Mouse (Mus musculus) neural tube, embryonic 12.5 days (tissue): ENCODE results near the gene Kcna1. TPM values are rescaled to one million over a fixed set of nuclear protein-coding genes. Genes with fewer than 3 reads are reported as not detected.

Experiments used
- ATAC-seq: fragments of 200-750 bp; cut with Nextera tagmentation; 2 replicates; pipeline ENCODE4 v1.8.0; 2017; ENCODE audit warnings: low read depth, mild to moderate bottlenecking, moderate TSS enrichment, moderate library complexity; ENCODE audit not compliant: low FRiP score
- H3K27ac ChIP-seq: fragments of 300-500 bp; sonication (generic); 2 replicates; pipeline ENCODE4 v1.5.1; 2016
- H3K27me3 ChIP-seq: fragments of 300-500 bp; sonication (generic); replicated peaks from 2 replicates; pipeline ENCODE4 v1.6.1; 2016; ENCODE audit warnings: mild to moderate bottlenecking
- H3K36me3 ChIP-seq: fragments of 300-500 bp; sonication (generic); 2 replicates; pipeline ENCODE4 v1.6.1; 2016; ENCODE audit warnings: mild to moderate bottlenecking
- H3K4me1 ChIP-seq: fragments of 300-500 bp; sonication (generic); 2 replicates; pipeline ENCODE4 v1.6.1; 2016
- H3K4me2 ChIP-seq: fragments of 300-500 bp; sonication (generic); replicated peaks from 2 replicates; pipeline ENCODE4 v1.6.1; 2016; ENCODE audit warnings: mild to moderate bottlenecking
- H3K4me3 ChIP-seq: fragments of 300-500 bp; sonication (generic); 2 replicates; pipeline ENCODE4 v1.5.1; 2016
- H3K9ac ChIP-seq: fragments of 300-500 bp; sonication (generic); 2 replicates; pipeline ENCODE4 v1.6.1; 2016; ENCODE audit warnings: mild to moderate bottlenecking
- H3K9me3 ChIP-seq: fragments of 300-500 bp; sonication (generic); 2 replicates; pipeline ENCODE4 v1.6.1; 2016; ENCODE audit warnings: mild to moderate bottlenecking
- WGBS: fragments of 180-500 bp; shearing (Covaris S2); methylation state at CpG from one replicate; pipeline ENCODE4 v1.1.7; 2016; 5-methylcytosine and 5-hydroxymethylcytosine counted together
- polyA plus RNA-seq: library from polyadenylated mRNA; unstranded; fragments of >200 nt; fragmentation: Nextera tagmentation; extraction: Ambion mirVana; gene quantifications from 2 replicates; pipeline ENCODE4 v1.2.1, GENCODE M21; 2016

Gene Kcna1
- polyA plus RNA-seq, 1 experiment from 2014 or later = 5.6 TPM

GRCm38 (mm10) chr6:126594365-126594764 is 51.8 kb downstream of the Kcna1 start:
- Histone ChIP-seq H3K9me3 (no peaks in the 10 kb centered on the region), H3K9ac (no peak overlapping the region), H3K36me3 (no peaks in the 10 kb centered on the region), H3K4me3 (no peak overlapping the region), H3K27ac (no peak overlapping the region), H3K4me1 (no peaks in the 10 kb centered on the region; the same call in 1 of the 2 replicates), H3K27me3 (no peaks in the 10 kb centered on the region), H3K4me2 (no peak overlapping the region)
- ATAC-seq = no peak
- 88% methylated on average over 8 of the region's 8 CpGs for WGBS

- no peak overlapping the region for H3K9ac ChIP-seq
- H3K27me3 ChIP-seq = no peaks in the 10 kb centered on the region
- H3K27ac ChIP-seq = no peak overlapping the region
- no peaks in the 10 kb centered on the region for H3K36me3 ChIP-seq
- 87% methylated on average over 4 of the region's 4 CpGs for WGBS
- H3K4me2 ChIP-seq = no peak overlapping the region
- H3K4me1 ChIP-seq = no peaks in the 10 kb centered on the region; the same call in 1 of the 2 replicates
- no peak for ATAC-seq
- H3K4me3 ChIP-seq = no peak overlapping the region
- H3K9me3 ChIP-seq = no peaks in the 10 kb centered on the region
Measured at GRCm38 (mm10) chr6:126593336-126593735, 52.8 kb downstream of the Kcna1 start.

Other genes with a start within 250 kb of the Kcna1 start
- gene Kcna5, start 111.0 kb downstream of the Kcna1 start, polyA plus RNA-seq = 2.0 and 2.5 TPM in 2 replicates
- gene Kcna6, start 94.3 kb upstream of the Kcna1 start, polyA plus RNA-seq = 12.0 and 16.9 TPM in 2 replicates
- gene Ndufa9, start 202.8 kb upstream of the Kcna1 start, polyA plus RNA-seq = 191 TPM in 2 replicates
- 0.08 and 0.17 TPM in 2 replicates for gene Akap3, start 206.7 kb upstream of the Kcna1 start, polyA plus RNA-seq